Mouse (Mus musculus): ENCODE measurements around the gene Aff3.

- TF ChIP-seq EP300 (IDR thresholded peaks at IDR 0.05; ENCODE audit: low read depth) (no peak), CTCF (IDR thresholded peaks at IDR 0.05; ENCODE audit: low read depth) (no peak)
Measured at GRCm38 (mm10) chr1:38605426-38605825, 59.3 kb downstream of the Aff3 start.
